Mouse (Mus musculus): ENCODE data around the gene Kcnn4. TPM values are rescaled to one million over a fixed set of nuclear protein-coding genes. Genes with fewer than 3 reads are reported as not detected.
A peak's percentile ranks its signal among the peaks of the same experiment; 100 is the strongest.

Gene Kcnn4
- polyA plus RNA-seq, 1 experiment from 2014 or later = 9.6 TPM

DNA sequence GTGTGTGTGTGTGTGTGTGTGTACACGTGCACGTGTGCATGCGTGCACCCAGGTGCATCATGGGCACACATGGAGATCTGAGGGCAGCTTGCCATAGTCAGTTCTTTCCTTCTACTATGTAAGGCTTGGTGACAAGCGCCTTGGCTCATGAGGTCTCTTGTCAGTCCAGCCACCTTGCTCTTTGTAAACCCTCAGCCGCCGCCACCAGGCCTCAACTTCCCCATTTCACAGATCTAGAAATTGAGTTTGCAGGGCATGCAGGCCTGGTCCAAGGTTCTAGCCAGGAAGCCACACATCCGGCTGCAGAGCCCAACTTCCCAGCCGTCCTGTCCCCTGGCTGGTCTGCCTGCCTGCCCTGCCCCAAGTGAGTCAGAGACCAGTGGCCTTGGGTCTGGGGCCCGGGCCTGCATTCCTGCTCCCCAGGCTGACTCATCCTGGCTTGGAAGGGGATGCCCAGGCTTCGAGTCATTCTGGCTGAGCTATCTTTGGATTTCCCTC lies 17.0 kb downstream of the Kcnn4 start:
- Histone ChIP-seq H3K9me3 (replicated peaks; ENCODE audit: low read length) (no peaks in the 10 kb centered on the region), H3K4me2 (ENCODE audit: low read length) (no peak overlapping the region), H3K27ac (no peak overlapping the region), H3K9ac (ENCODE audit: low read depth, low read length) (no peak overlapping the region), H3K4me3 (replicated peaks; ENCODE audit: low read depth, low read length) (no peak overlapping the region), H3K4me1 (replicated peaks; ENCODE audit: insufficient read depth, low read length) (no peaks in the 10 kb centered on the region), H3K27me3 (ENCODE audit: insufficient read depth, low read length) (no peaks in the 10 kb centered on the region), H3K36me3 (ENCODE audit: insufficient read depth, low read length) (no peaks in the 10 kb centered on the region)
- ATAC-seq (replicated peaks; ENCODE audit: low FRiP score, low read depth) = no peak
- TF ChIP-seq CTCF (IDR thresholded peaks at IDR 0.05; ENCODE audit: low read depth) = no peak
- DNase-seq (ENCODE audit: low spot score) = no peak
- WGBS = 77% methylated on average over 10 of the region's 10 CpGs

DNA sequence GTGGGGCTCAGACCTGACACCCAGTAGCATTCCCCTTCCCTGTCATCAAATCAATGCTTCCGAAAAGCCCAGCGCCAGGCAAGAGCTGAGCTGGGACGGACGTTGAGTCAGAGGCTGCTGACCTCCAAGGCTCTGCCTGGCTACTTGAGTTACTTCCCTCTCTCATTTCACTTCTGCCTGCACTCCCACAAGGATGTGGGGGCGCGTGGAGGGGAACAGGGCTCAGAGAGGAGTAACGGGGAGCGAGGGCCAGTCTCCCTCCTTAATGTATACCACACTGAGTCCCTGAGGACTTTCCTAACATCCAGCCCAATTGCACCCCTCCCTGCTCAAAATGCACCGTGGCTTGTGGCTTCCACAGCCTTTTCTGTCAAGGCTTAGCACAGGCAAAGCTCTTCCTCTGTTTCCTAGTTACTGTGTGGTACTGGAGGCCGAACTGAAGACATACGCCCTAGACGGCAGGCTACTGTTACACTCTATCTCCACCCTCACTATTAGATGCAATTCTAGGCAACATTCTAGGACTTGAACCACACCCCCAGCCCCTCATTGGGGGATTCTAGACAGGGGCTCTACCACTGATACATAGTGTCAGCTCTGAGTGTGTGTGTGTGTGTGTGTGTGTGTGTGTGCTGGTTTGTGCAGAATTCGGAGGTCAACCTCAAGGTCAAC lies 19.6 kb downstream of the Kcnn4 start:
- 36% methylated on average over 13 of the region's 13 CpGs for WGBS
- no peak for TF ChIP-seq CTCF (IDR thresholded peaks at IDR 0.05; ENCODE audit: low read depth)
- Histone ChIP-seq H3K4me3 (replicated peaks; ENCODE audit: low read depth, low read length) (no peak overlapping the region), H3K9me3 (replicated peaks; ENCODE audit: low read length) (no peaks in the 10 kb centered on the region), H3K4me2 (ENCODE audit: low read length) (no peak overlapping the region), H3K4me1 (replicated peaks; ENCODE audit: insufficient read depth, low read length) (peaks cover 4% of the 10 kb centered on the region; the same call in 1 of the 2 replicates), H3K27me3 (ENCODE audit: insufficient read depth, low read length) (no peaks in the 10 kb centered on the region), H3K9ac (ENCODE audit: low read depth, low read length) (no peak overlapping the region), H3K36me3 (ENCODE audit: insufficient read depth, low read length) (no peaks in the 10 kb centered on the region), H3K27ac (peak overlapping the region; percentile 25; the same call in 1 of the 2 replicates)
- DNase-seq (ENCODE audit: low spot score) (peak; percentile 82), ATAC-seq (replicated peaks; ENCODE audit: low FRiP score, low read depth) (peak; percentile 25; the same call in 1 of the 2 replicates)

DNA sequence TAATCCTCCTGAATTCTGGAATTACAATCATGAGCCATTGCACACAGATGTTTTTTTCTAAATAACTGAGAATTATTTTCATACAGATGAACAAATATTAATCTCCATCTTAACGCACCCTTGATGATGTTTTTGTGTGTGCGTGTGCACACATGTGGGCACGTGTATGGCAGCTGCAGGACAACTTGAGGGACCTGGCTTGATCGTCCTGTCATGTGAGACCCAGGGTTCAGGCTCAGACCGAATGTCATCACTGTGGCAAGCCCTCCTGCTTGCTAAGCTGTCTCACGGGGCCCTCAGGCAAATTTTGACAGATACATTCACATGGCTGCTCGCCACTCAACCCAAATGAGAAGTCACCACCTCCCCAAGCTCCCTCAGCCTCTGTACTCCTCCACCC lies 20.4 kb downstream of the Kcnn4 start:
- Histone ChIP-seq H3K4me1 (replicated peaks; ENCODE audit: insufficient read depth, low read length) (peaks cover 5% of the 10 kb centered on the region; the same call in 1 of the 2 replicates), H3K4me2 (ENCODE audit: low read length) (no peak overlapping the region), H3K27me3 (ENCODE audit: insufficient read depth, low read length) (no peaks in the 10 kb centered on the region), H3K36me3 (ENCODE audit: insufficient read depth, low read length) (no peaks in the 10 kb centered on the region), H3K27ac (no peak overlapping the region), H3K9ac (ENCODE audit: low read depth, low read length) (no peak overlapping the region), H3K9me3 (replicated peaks; ENCODE audit: low read length) (no peaks in the 10 kb centered on the region), H3K4me3 (replicated peaks; ENCODE audit: low read depth, low read length) (no peak overlapping the region)
- DNase-seq (ENCODE audit: low spot score) (no peak), ATAC-seq (replicated peaks; ENCODE audit: low FRiP score, low read depth) (no peak; the same call in 1 of the 2 replicates)
- 36% methylated on average over 7 of the region's 7 CpGs for WGBS
- TF ChIP-seq CTCF (IDR thresholded peaks at IDR 0.05; ENCODE audit: low read depth) = no peak

DNA sequence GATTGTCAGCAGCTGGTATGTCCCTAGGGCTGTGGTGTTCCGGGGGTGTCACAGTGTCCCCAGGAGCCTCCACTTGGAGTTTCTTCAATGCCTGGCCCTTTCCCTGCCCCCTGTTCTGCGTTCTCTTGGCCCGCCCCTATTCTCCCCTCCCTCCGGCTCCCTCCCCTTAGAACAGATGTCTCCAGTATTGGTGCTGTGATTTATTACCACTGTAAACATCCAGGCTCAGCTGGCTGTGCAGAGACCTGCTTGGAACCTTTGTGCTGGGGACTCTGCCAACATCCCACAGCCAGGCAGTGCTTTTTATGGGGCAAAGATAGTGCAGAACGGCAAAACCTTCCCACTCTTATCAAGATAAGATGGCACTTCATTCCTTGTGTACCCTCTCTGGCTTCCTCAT lies 21.0 kb downstream of the Kcnn4 start:
- H3K27me3 ChIP-seq (ENCODE audit: insufficient read depth, low read length) = no peaks in the 10 kb centered on the region
- ATAC-seq (replicated peaks; ENCODE audit: low FRiP score, low read depth) (peak; percentile 67), DNase-seq (ENCODE audit: low spot score) (peak; percentile 92)
- H3K4me3 ChIP-seq (replicated peaks; ENCODE audit: low read depth, low read length) = no peak overlapping the region
- 5% methylated on average over 5 of the region's 5 CpGs for WGBS
- H3K36me3 ChIP-seq (ENCODE audit: insufficient read depth, low read length) = no peaks in the 10 kb centered on the region
- no peak for TF ChIP-seq CTCF (IDR thresholded peaks at IDR 0.05; ENCODE audit: low read depth)
- H3K27ac ChIP-seq = peak overlapping the region; percentile 54
- peak overlapping the region; percentile 35; the same call in 1 of the 2 replicates for H3K4me2 ChIP-seq (ENCODE audit: low read length)
- H3K4me1 ChIP-seq (replicated peaks; ENCODE audit: insufficient read depth, low read length) = peaks cover 5% of the 10 kb centered on the region; the same call in 1 of the 2 replicates
- no peak overlapping the region; the same call in 1 of the 2 replicates for H3K9ac ChIP-seq (ENCODE audit: low read depth, low read length)
- H3K9me3 ChIP-seq (replicated peaks; ENCODE audit: low read length) = no peaks in the 10 kb centered on the region

DNA sequence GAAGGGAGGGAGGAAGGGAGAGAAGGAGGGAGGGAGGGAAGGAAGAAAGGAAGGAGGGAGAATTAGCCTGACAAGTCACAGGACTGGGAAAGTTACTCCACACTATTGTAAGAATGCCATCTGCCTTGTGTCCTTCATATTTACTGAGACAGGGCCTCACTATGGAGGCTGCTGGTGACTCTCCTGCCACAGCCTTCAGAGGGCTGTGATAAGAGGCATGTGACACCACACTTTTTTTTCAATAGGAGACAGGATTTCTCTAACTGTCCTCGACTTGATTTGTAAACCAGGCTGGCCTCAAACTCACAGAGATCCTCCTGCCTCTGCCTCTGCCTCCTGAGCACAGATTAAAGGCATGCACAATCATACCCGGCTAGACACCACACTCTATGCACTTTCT lies 21.6 kb downstream of the Kcnn4 start:
- Histone ChIP-seq H3K9me3 (replicated peaks; ENCODE audit: low read length) (no peaks in the 10 kb centered on the region), H3K4me3 (replicated peaks; ENCODE audit: low read depth, low read length) (no peak overlapping the region), H3K27me3 (ENCODE audit: insufficient read depth, low read length) (no peaks in the 10 kb centered on the region), H3K4me1 (replicated peaks; ENCODE audit: insufficient read depth, low read length) (peaks cover 5% of the 10 kb centered on the region; the same call in 1 of the 2 replicates), H3K36me3 (ENCODE audit: insufficient read depth, low read length) (no peaks in the 10 kb centered on the region), H3K9ac (ENCODE audit: low read depth, low read length) (no peak overlapping the region), H3K27ac (peak overlapping the region; percentile 54), H3K4me2 (ENCODE audit: low read length) (no peak overlapping the region)
- 77% methylated on average over 2 of the region's 2 CpGs for WGBS
- ATAC-seq (replicated peaks; ENCODE audit: low FRiP score, low read depth) (no peak), DNase-seq (ENCODE audit: low spot score) (no peak)
- no peak for TF ChIP-seq CTCF (IDR thresholded peaks at IDR 0.05; ENCODE audit: low read depth)

DNA sequence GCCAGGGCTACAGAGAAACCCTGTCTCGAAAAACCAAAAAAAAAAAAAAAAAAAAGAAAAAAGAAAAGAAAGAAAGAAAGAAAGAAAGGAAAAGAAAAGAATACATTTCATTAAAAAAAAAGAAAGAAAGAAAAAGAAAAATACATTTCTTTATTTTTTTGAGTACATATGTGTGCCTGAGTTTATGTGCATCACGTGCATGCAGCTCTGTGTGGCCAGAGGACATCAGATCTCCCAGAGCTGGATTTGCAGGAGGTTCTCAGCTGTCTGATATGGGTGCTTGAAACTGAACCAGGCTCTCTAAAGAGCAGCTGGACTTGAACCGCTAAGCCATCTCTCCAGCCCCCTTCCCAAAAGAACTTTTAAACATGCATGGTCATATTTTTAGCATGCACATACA lies 24.0 kb downstream of the Kcnn4 start:
- Histone ChIP-seq H3K4me3 (replicated peaks; ENCODE audit: low read depth, low read length) (no peak overlapping the region), H3K27me3 (ENCODE audit: insufficient read depth, low read length) (no peaks in the 10 kb centered on the region), H3K36me3 (ENCODE audit: insufficient read depth, low read length) (no peaks in the 10 kb centered on the region), H3K4me1 (replicated peaks; ENCODE audit: insufficient read depth, low read length) (peaks cover 5% of the 10 kb centered on the region; the same call in 1 of the 2 replicates), H3K27ac (no peak overlapping the region; the same call in 1 of the 2 replicates), H3K9ac (ENCODE audit: low read depth, low read length) (no peak overlapping the region), H3K9me3 (replicated peaks; ENCODE audit: low read length) (no peaks in the 10 kb centered on the region), H3K4me2 (ENCODE audit: low read length) (no peak overlapping the region)
- TF ChIP-seq CTCF (IDR thresholded peaks at IDR 0.05; ENCODE audit: low read depth) = no peak
- ATAC-seq (replicated peaks; ENCODE audit: low FRiP score, low read depth) (no peak), DNase-seq (ENCODE audit: low spot score) (no peak)
- WGBS = 67% methylated on average over 2 of the region's 3 CpGs

All from kidney, postnatal 0 days (tissue).